Mouse (Mus musculus): Measurements from ENCODE around the gene Bpifa2. TPM values are rescaled to one million over a fixed set of nuclear protein-coding genes. Genes with fewer than 3 reads are reported as not detected.
A peak's percentile ranks its signal among the peaks of the same experiment; 100 is the strongest.

The Bpifa2 gene
- not detected in 2 replicates for polyA plus RNA-seq (2015; fragmentation: Nextera tagmentation; extraction: Ambion mirVana)

DNA sequence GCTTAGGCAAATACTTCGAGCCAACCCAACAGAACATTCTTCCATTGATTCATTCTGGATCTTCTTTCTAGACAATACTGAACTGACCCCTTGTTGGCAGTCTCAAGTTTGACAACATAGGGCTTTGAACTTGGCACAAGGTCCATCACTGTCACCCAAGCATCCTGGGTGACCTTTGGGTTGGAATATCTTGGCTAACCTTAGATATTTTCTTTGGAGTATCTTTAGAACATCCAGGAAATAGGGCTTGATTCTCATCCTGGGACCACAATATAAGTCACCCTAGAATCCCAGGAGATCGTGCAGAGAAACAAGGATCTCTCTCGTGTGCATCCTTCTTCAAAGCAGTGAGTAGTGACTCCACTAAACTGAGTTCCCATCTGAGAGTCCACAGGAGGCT is at the start of gene Bpifa2:
TSS of gene Bpifa2 (plus strand) at position 301 of the 400 bp plus-strand sequence.
- no peaks in the 10 kb centered on the region for H3K9me3 ChIP-seq
- no peaks in the 10 kb centered on the region for H3K4me1 ChIP-seq
- no peak within 1 kb of the TSS for H3K4me2 ChIP-seq
- no peak within 1 kb of the TSS for H3K4me3 ChIP-seq (replicated peaks)
- H3K9ac ChIP-seq = no peak within 1 kb of the TSS
- H3K27me3 ChIP-seq (replicated peaks) = no peaks in the 10 kb centered on the region
- no peak for ATAC-seq (ENCODE audit: insufficient read depth, low FRiP score, low read depth)
- 69% methylated on average over 3 of the region's 3 CpGs for WGBS
- H3K36me3 ChIP-seq = no peaks in the 10 kb centered on the region
- no peak within 1 kb of the TSS for H3K27ac ChIP-seq

DNA sequence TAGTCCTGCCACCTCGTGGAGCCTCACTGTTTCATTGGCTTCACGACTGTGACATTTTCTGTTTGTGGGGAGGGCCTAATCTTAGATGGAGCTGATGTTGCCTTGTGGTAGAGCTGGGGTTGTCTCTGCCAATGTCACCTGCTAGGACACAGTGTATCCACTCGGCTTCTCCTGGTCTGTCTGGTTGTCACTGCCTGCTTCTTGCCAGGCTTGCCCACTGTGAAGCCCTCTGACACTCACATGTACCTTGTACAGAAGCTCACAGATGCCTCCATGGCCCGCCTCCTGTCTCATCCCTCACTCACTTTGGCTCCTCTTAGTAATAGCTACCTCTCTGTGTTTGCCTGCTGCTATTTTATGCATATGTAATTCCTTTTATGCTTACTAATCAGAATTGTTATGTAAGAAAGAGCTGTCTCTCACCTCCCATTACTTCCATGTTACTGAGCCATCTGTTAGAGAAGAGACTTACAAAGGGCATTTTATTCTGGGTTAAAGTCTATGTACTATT is 45.2 kb upstream of the Bpifa2 start:
- WGBS = 64% methylated on average over 4 of the region's 4 CpGs
- Histone ChIP-seq H3K9ac (no peak overlapping the region), H3K27ac (no peak overlapping the region), H3K4me2 (no peak overlapping the region), H3K4me1 (no peaks in the 10 kb centered on the region), H3K27me3 (replicated peaks) (no peaks in the 10 kb centered on the region), H3K36me3 (no peaks in the 10 kb centered on the region), H3K9me3 (no peaks in the 10 kb centered on the region), H3K4me3 (replicated peaks) (no peak overlapping the region)
- no peak for ATAC-seq (ENCODE audit: insufficient read depth, low FRiP score, low read depth)

DNA sequence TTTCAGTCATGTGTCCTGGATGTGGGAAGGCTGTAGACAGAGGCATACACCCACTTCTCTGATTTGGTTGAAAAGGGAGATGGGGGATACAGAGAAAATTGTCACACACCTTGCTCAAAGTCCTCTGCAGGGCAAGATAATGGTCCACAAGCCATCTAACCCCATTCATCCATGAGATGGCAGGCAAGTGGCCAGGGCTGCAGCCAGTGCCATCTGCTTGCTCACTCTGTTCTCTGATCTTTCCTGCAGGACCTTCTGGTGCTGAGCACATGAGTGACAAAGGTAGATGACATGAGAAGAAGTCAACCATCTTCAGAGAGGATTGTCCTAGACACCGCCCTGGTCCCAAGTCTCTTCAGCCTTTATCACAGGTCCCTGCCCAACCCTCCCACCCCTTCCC is 44.7 kb upstream of the Bpifa2 start:
- 78% methylated on average over 1 of the region's 1 CpGs for WGBS

DNA sequence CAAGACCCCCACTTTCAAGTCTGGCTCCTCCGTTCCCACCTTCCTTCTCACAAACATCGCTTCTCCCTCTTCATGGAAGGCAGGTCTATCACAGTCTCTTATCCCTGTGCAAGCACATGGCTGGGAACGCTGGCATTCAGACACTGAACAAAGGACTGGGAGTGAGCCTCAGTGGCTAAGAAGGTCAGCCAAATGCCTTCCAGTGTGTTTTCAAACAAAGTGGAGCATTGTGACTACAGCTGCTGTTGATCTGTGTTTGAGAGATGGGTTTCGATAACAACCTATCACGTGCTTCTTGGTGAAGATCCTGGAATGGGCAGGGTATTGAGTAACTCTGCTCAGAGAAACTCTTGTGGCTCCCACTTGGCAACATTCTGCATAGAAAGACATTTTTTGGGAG is 37.8 kb upstream of the Bpifa2 start:
- H3K36me3 ChIP-seq = no peaks in the 10 kb centered on the region
- no peak overlapping the region for H3K27ac ChIP-seq
- no peak overlapping the region for H3K9ac ChIP-seq
- H3K4me2 ChIP-seq = no peak overlapping the region
- no peak for ATAC-seq (ENCODE audit: insufficient read depth, low FRiP score, low read depth)
- H3K9me3 ChIP-seq = no peaks in the 10 kb centered on the region
- WGBS = 60% methylated on average over 5 of the region's 5 CpGs
- H3K27me3 ChIP-seq (replicated peaks) = no peaks in the 10 kb centered on the region
- no peak overlapping the region for H3K4me3 ChIP-seq (replicated peaks)
- no peaks in the 10 kb centered on the region for H3K4me1 ChIP-seq

More for the DNA sequence above, 44.7 kb upstream of the Bpifa2 start:
- no peaks in the 10 kb centered on the region for H3K9me3 ChIP-seq
- no peak for ATAC-seq (ENCODE audit: insufficient read depth, low FRiP score, low read depth)
- H3K27ac ChIP-seq = no peak overlapping the region
- no peaks in the 10 kb centered on the region for H3K27me3 ChIP-seq (replicated peaks)
- H3K9ac ChIP-seq = no peak overlapping the region
- no peak overlapping the region for H3K4me3 ChIP-seq (replicated peaks)
- no peaks in the 10 kb centered on the region for H3K4me1 ChIP-seq
- no peaks in the 10 kb centered on the region for H3K36me3 ChIP-seq
- H3K4me2 ChIP-seq = no peak overlapping the region

DNA sequence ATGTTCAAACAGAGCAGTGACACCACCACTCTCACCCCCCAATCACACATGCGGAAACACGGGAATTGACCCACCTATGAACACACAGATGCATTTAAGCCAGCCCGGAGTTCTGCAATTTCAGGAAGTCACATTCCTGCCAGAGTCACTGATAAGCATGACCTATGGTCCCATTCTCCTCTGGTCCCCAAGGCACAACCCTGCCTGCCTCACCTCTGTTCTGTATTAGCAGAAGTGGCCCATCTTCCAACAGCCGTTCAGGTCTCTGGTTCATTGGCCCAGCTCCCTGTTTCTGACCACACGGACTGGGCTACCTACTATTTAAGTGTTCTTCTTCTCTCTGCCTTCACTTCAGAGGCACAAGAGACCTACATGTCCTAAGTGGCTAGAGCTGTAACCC is 33.5 kb upstream of the Bpifa2 start, which contains the start of gene Bpifa6:
TSS of gene Bpifa6 (plus strand) at position 364 of the 400 bp plus-strand sequence.
- Histone ChIP-seq H3K4me1 (no peaks in the 10 kb centered on the region), H3K9me3 (no peaks in the 10 kb centered on the region), H3K27ac (no peak within 1 kb of the TSS), H3K4me2 (no peak within 1 kb of the TSS), H3K9ac (no peak within 1 kb of the TSS), H3K4me3 (replicated peaks) (no peak within 1 kb of the TSS), H3K27me3 (replicated peaks) (no peaks in the 10 kb centered on the region), H3K36me3 (no peaks in the 10 kb centered on the region)
- ATAC-seq (ENCODE audit: insufficient read depth, low FRiP score, low read depth) = no peak
- 64% methylated on average over 5 of the region's 5 CpGs for WGBS

DNA sequence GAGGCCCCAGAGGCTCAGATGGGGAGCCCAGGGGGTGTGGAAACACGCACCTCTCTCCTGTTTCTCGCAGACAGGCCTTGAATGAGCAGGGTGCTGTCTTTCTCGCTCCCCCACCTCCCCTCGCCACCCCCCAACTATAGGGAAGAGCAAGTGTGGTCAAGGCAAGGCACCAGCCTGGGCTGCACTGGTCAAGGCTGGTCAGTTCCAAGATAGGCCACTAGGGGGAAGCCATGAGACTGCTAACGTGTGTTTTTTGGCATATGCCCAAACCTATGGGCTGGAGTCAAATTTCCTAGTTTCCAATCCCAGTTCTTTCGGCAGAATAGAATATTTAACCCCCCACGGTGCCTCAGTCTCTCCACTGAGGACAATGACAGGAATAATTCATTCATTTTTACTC is 12.3 kb upstream of the Bpifa2 start:
- peak; percentile 47; the same call in 1 of the 2 replicates for ATAC-seq (ENCODE audit: insufficient read depth, low FRiP score, low read depth)
- Histone ChIP-seq H3K9me3 (no peaks in the 10 kb centered on the region), H3K36me3 (no peaks in the 10 kb centered on the region), H3K4me1 (no peaks in the 10 kb centered on the region), H3K4me3 (replicated peaks) (no peak overlapping the region), H3K4me2 (no peak overlapping the region), H3K27ac (no peak overlapping the region), H3K27me3 (replicated peaks) (no peaks in the 10 kb centered on the region), H3K9ac (no peak overlapping the region)
- WGBS = 9% methylated on average over 7 of the region's 7 CpGs

DNA sequence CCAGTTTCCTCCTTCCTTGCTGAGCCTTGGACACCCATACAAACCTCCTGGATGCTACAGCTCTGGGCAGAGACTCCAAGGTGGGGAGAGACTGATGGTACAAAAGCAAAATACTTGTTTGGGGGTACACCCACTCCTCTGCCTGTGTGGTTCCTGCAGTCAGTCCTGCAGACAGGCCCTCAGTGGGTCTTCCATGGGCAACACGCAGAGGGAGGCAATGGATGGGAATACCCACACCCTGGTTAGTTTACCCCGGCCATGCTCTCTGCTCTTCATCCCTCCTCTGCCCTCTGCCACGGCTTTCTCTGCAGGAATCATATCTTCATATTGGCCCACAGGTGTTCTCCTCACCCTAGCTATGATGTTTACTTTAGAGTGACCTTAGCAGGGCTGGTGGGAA is 7.6 kb upstream of the Bpifa2 start:
- Histone ChIP-seq H3K4me3 (replicated peaks) (no peak overlapping the region), H3K9me3 (no peaks in the 10 kb centered on the region), H3K27ac (no peak overlapping the region), H3K27me3 (replicated peaks) (no peaks in the 10 kb centered on the region), H3K9ac (no peak overlapping the region), H3K4me1 (no peaks in the 10 kb centered on the region), H3K4me2 (no peak overlapping the region), H3K36me3 (no peaks in the 10 kb centered on the region)
- no peak for ATAC-seq (ENCODE audit: insufficient read depth, low FRiP score, low read depth)
- 66% methylated on average over 3 of the region's 3 CpGs for WGBS

DNA sequence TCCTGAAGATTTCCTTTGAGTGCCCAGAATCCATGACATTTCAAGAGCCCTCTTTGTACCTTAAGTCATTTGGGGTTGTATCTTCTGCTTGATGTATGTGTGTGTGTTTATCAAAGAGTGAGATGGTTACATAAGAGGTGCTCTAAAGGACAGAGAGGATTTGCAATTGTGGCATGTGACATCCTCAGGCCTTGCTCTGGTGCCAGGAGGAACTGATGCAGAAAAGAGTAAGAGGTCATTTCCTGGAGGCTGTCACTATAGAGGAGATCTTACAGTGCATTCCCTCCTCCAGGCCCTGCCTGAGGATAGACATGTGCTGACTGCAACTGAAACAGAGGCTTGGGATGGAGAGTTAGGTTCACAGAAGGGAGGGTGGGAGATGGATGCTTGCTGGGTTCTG is 7.0 kb upstream of the Bpifa2 start:
- Histone ChIP-seq H3K9me3 (no peaks in the 10 kb centered on the region), H3K27me3 (replicated peaks) (no peaks in the 10 kb centered on the region), H3K36me3 (no peaks in the 10 kb centered on the region), H3K4me1 (no peaks in the 10 kb centered on the region), H3K27ac (no peak overlapping the region), H3K9ac (no peak overlapping the region), H3K4me2 (no peak overlapping the region), H3K4me3 (replicated peaks) (no peak overlapping the region)
- no peak for ATAC-seq (ENCODE audit: insufficient read depth, low FRiP score, low read depth)

DNA sequence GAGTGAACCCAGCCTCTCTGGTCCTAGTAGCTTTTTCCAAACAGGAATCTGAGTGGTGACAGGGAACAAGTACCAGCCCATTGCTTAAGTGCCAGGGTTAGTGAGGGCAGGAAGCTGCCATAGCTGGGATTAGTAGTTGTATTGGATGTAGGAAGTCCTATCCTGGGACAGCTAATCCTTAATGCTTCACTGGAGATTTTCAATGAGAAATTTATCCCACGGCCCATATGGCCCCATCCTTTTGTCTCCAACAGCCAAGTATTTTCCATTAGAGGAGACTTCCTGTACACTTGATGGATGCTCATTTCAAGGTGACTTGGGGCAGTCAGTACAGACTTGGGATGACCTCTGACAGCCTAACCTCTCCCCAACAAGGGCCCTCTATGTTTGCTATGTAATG is 3.6 kb upstream of the Bpifa2 start:
- Histone ChIP-seq H3K9me3 (no peaks in the 10 kb centered on the region), H3K9ac (no peak overlapping the region), H3K36me3 (no peaks in the 10 kb centered on the region), H3K4me1 (no peaks in the 10 kb centered on the region), H3K4me3 (replicated peaks) (no peak overlapping the region), H3K27me3 (replicated peaks) (no peaks in the 10 kb centered on the region), H3K4me2 (no peak overlapping the region), H3K27ac (no peak overlapping the region)
- 69% methylated on average over 1 of the region's 1 CpGs for WGBS
- ATAC-seq (ENCODE audit: insufficient read depth, low FRiP score, low read depth) = no peak

DNA sequence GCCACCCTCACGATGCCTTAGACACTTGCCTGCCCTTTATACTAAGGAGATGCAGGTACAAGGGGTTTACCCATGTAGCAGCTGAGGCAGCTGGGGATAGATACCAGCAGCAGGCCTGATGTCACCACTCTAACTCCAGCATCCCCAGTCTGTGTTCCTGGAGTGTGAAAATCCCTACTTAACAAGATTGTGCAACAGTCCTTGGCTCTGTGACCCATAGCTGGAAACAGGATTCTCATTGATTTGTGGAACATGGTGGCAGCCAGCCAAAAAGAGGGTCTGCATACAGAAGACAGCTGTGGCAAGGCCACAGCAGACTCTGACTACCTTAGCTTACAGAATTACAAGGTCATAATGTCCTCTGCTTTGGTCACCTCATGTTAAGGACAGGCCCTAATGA is 3.0 kb upstream of the Bpifa2 start:
- Histone ChIP-seq H3K9ac (no peak overlapping the region), H3K4me2 (no peak overlapping the region), H3K4me3 (replicated peaks) (no peak overlapping the region), H3K4me1 (no peaks in the 10 kb centered on the region), H3K36me3 (no peaks in the 10 kb centered on the region), H3K27me3 (replicated peaks) (no peaks in the 10 kb centered on the region), H3K9me3 (no peaks in the 10 kb centered on the region), H3K27ac (no peak overlapping the region)
- WGBS = 78% methylated on average over 1 of the region's 1 CpGs
- ATAC-seq (ENCODE audit: insufficient read depth, low FRiP score, low read depth) = no peak

DNA sequence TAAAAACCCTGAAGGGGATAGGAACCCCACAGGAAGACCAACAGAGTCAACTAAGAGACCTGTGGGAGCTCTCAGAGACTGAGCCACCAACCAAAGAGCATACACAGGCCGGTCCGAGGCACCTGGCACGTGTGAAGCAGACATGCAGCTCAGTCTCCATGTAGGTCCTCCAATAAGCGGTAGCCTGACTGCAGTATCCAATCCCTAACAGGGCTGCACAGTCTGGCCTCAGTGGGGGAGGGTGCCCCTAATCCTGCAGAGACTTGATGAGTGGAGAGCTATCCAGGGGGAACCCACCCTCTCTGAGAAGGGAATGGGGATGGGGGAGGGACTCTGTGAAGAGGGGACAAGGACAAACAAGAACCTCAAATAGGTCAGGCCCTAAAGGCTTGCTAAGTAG is 2.3 kb upstream of the Bpifa2 start:
- Histone ChIP-seq H3K9ac (no peak overlapping the region), H3K9me3 (no peaks in the 10 kb centered on the region)

DNA sequence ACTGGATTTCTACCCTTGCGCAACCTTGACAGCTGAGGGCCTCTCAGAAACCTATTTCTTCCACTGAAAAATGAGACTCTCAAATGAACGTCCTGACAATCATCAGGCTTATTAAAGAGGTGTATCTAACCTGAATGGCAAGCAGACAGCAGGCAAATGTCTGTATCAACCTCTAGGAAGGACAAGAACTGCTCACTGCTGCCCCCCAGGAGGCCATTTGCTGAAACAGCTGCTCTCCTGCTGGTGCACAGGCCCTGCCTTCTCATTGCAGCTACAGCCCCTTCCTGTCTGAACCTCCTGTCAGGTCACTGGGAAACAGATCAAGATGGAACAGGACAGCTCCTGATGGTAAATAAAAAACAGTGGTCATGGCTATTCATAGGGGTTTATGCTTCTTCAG is 1.7 kb upstream of the Bpifa2 start:
- Histone ChIP-seq H3K9me3 (no peaks in the 10 kb centered on the region), H3K36me3 (no peaks in the 10 kb centered on the region), H3K9ac (no peak overlapping the region), H3K4me2 (no peak overlapping the region), H3K27ac (no peak overlapping the region), H3K4me1 (no peaks in the 10 kb centered on the region), H3K27me3 (replicated peaks) (no peaks in the 10 kb centered on the region), H3K4me3 (replicated peaks) (no peak overlapping the region)
- 82% methylated on average over 2 of the region's 2 CpGs for WGBS
- no peak for ATAC-seq (ENCODE audit: insufficient read depth, low FRiP score, low read depth)

More for the DNA sequence above, 2.3 kb upstream of the Bpifa2 start:
- Histone ChIP-seq H3K4me1 (no peaks in the 10 kb centered on the region), H3K36me3 (no peaks in the 10 kb centered on the region), H3K4me2 (no peak overlapping the region), H3K4me3 (replicated peaks) (no peak overlapping the region), H3K27ac (no peak overlapping the region), H3K27me3 (replicated peaks) (no peaks in the 10 kb centered on the region)
- 74% methylated on average over 4 of the region's 4 CpGs for WGBS
- ATAC-seq (ENCODE audit: insufficient read depth, low FRiP score, low read depth) = no peak

DNA sequence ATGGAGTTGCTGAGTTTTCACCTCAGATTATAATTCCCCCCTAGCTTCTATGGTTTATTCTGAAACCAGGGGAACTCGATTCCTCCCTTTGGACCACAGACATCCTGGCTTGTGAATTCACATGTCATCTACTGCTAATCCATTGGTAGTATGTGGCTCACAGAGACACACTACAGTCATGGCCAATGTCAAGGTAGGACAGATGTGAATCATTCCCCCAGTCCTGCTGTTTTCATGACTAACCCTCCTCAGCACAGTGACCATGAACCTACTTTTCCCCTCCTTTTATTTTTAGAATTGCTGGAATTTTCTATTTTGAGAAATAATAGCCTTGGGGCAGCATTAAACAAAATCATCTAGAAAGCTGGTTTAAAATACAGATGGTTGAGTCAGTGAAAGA is 684 bp upstream of the Bpifa2 start:
- Histone ChIP-seq H3K27ac (no peak overlapping the region), H3K27me3 (replicated peaks) (no peaks in the 10 kb centered on the region), H3K36me3 (no peaks in the 10 kb centered on the region), H3K4me2 (no peak overlapping the region), H3K9ac (no peak overlapping the region), H3K4me1 (no peaks in the 10 kb centered on the region), H3K9me3 (no peaks in the 10 kb centered on the region), H3K4me3 (replicated peaks) (no peak overlapping the region)
- WGBS = 69% methylated on average over 1 of the region's 1 CpGs
- ATAC-seq (ENCODE audit: insufficient read depth, low FRiP score, low read depth) = no peak

Data from stomach, embryonic 15.5 days (tissue).